Mouse (Mus musculus) left cerebral cortex, postnatal 25 days (tissue): ENCODE results near the gene Trpv1. TPM values are rescaled to one million over a fixed set of nuclear protein-coding genes. Genes with fewer than 3 reads are reported as not detected.

ENCODE experiments used
- total RNA-seq, 2 experiments: library from RNA; stranded (reverse); gene quantifications; 2 replicates each; pipeline ENCODE4 v1.2.3; 2021

Gene Trpv1
- total RNA-seq, 2 experiments from 2014 or later, result 0.50 TPM; not detected in 1

Other genes with a start within 250 kb of the Trpv1 start
- 1 to 10 TPM in 1 of 2 experiments, under 1 TPM in 1; 0.28 to 1.0 TPM for gene P2rx1, start 235.2 kb upstream of the Trpv1 start, total RNA-seq
- 10 to 100 TPM; 79.5 to 92.4 TPM for gene Camkk1, start 215.3 kb upstream of the Trpv1 start, total RNA-seq
- gene Ncbp3, start 186.5 kb upstream of the Trpv1 start, total RNA-seq, result 1 to 10 TPM; 8.3 to 8.9 TPM
- gene Itgae, start 143.7 kb upstream of the Trpv1 start, total RNA-seq, result under 1 TPM; 0.18 to 0.21 TPM
- under 1 TPM; 0.21 to 0.25 TPM for gene Haspin, start 96.0 kb upstream of the Trpv1 start, total RNA-seq
- gene P2rx5, start 73.9 kb upstream of the Trpv1 start, total RNA-seq, result under 1 TPM; 0.32 to 0.44 TPM
- gene Emc6, start 57.3 kb upstream of the Trpv1 start, total RNA-seq, result 10 to 100 TPM; 55.6 to 55.9 TPM
- gene Tax1bp3, start 57.2 kb upstream of the Trpv1 start, total RNA-seq, result 10 to 100 TPM; 10.2 to 11.3 TPM
- gene Ctns, start 35.2 kb upstream of the Trpv1 start, total RNA-seq, result 10 to 100 TPM; 19.2 to 21.0 TPM
- 1 to 10 TPM; 2.0 to 2.7 TPM for gene Shpk, start 34.8 kb upstream of the Trpv1 start, total RNA-seq
- gene Trpv3, start 33.1 kb downstream of the Trpv1 start, total RNA-seq, result under 1 TPM; 0.25 to 0.48 TPM
- gene Aspa, start 95.3 kb downstream of the Trpv1 start, total RNA-seq, result 10 to 100 TPM in 1 of 2 experiments, 1 to 10 TPM in 1; 8.6 to 12.9 TPM
- gene Gm49340, start 95.4 kb downstream of the Trpv1 start, total RNA-seq, result not detected
- gene Spata22, start 95.4 kb downstream of the Trpv1 start, total RNA-seq, result not detected
- gene Olfr20, start 116.5 kb downstream of the Trpv1 start, total RNA-seq, result not detected
- gene Olfr376, start 137.0 kb downstream of the Trpv1 start, total RNA-seq, result not detected
- gene Olfr1, start 165.3 kb downstream of the Trpv1 start, total RNA-seq, result not detected
- gene Olfr378, start 194.2 kb downstream of the Trpv1 start, total RNA-seq, result not detected
- gene Olfr380, start 223.2 kb downstream of the Trpv1 start, total RNA-seq, result not detected